Mouse (Mus musculus) small intestine, adult 2 months (tissue): ENCODE measurements around the gene Mrln.

Experiments used
- CTCF ChIP-seq: fragments of 200-500 bp; IDR thresholded peaks from 2 replicates; pipeline ENCODE4 v1.5.1; 2012; ENCODE audit warnings: low read depth, mild to moderate bottlenecking, control low read depth, inconsistent platforms, low read length, moderate library complexity, mixed read lengths; ENCODE audit not compliant: insufficient replicate concordance, insufficient read length; ENCODE audit errors: extremely low read depth
- POLR2A ChIP-seq: fragments of 200-500 bp; IDR thresholded peaks from 2 replicates; pipeline ENCODE4 v1.6.1; 2012; ENCODE audit warnings: low read depth, mild to moderate bottlenecking, control low read depth, inconsistent platforms, low read length, moderate library complexity

GRCm38 (mm10) chr10:70225760-70226159 lies 21.3 kb downstream of the Mrln start:
- TF ChIP-seq CTCF: no peak
- TF ChIP-seq POLR2A: no peak
